Mouse (Mus musculus): ENCODE measurements around the gene Akap9.

DNA sequence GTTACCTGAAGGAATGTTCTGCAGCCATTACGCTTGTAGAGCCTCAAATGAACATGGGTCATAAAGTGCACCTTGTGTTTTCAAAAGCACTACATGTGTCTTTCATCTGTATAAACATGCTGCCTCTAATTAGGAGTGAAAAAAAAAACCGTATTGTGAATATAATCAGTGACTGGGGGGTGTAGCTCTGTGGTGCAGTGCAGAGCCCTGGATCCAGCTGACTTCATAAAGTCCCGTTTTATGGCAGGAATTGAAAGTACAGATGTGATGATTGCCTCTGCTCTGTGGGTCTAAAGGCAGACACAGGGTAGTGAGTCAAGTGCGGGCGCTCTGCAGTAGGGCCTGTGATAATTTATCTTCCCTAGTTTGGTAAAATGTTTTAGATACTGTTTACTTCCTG, 2.9 kb downstream of the Akap9 start:
- no peak for TF ChIP-seq MAZ (IDR thresholded peaks at IDR 0.05; ENCODE audit: low read depth, low read length)
- TF ChIP-seq GATA1 (IDR thresholded peaks at IDR 0.05; ENCODE audit: low read depth, low read length): no peak
- TF ChIP-seq EP300 (IDR thresholded peaks at IDR 0.05; ENCODE audit: low read depth in 1 of 2, low read length in 2 of 2): no peak
